ENCODE assay signal across 8 mouse cellular contexts in genomic region chr17:79356071-79356601, GRCm38 (mm10). TPM values are rescaled to one million over a fixed set of nuclear protein-coding genes. Genes with fewer than 3 reads are reported as not detected.
DNase-seq lines count a peak whose midpoint lies in the region; ATAC-seq lines count a peak whose summit lies in the region.

No protein-coding gene starts in this region.

- WGBS in embryonic facial prominence, embryonic 15.5 days: 8% methylated on average over 24 of the region's 24 CpGs
- 14% methylated on average over 24 of the region's 24 CpGs for WGBS in macrophage (ENCODE audit: missing documents)
- 8% methylated on average over 24 of the region's 24 CpGs for whole genome bisulfite sequencing in stomach, embryonic 14.5 days

- H3K36me3 ChIP-seq in embryonic facial prominence, embryonic 15.5 days: no peaks in the 10 kb centered on the region
- H3K36me3 ChIP-seq in macrophage (ENCODE audit: inconsistent target): no peaks in the 10 kb centered on the region
- no peaks in the 10 kb centered on the region for H3K36me3 ChIP-seq in stomach, embryonic 14.5 days (ENCODE audit: control insufficient read depth, insufficient read depth, low read length)

- H3K27me3 ChIP-seq in embryonic facial prominence, embryonic 15.5 days: no peaks in the 10 kb centered on the region
- no peaks in the 10 kb centered on the region for H3K27me3 ChIP-seq in stomach, embryonic 14.5 days (ENCODE audit: control insufficient read depth, insufficient read depth, low read length)

- ATAC-seq in embryonic facial prominence, embryonic 15.5 days (ENCODE audit: insufficient number of reproducible peaks, low FRiP score, low TSS enrichment, low read depth): no peak
- ATAC-seq in stomach, embryonic 14.5 days (ENCODE audit: insufficient number of reproducible peaks, insufficient read depth, low FRiP score, low read depth): 0 out of 2 replicates have a peak, but pooled peaks have one; percentile 19

- H3K9ac ChIP-seq in embryonic facial prominence, embryonic 15.5 days: 0 out of 2 replicates have a peak overlapping the region, but pooled peaks have one; percentile 1
- peak overlapping the region; percentile 77; the same call in 1 of the 2 replicates for H3K9ac ChIP-seq in stomach, embryonic 14.5 days (replicated peaks; ENCODE audit: low read depth, low read length)

- H3K79me2 ChIP-seq in macrophage (ENCODE audit: inconsistent target): peaks cover 36% of the 10 kb centered on the region

- no peaks in the 10 kb centered on the region for H3K9me3 ChIP-seq in embryonic facial prominence, embryonic 15.5 days (replicated peaks)
- H3K9me3 ChIP-seq in stomach, embryonic 14.5 days (ENCODE audit: control insufficient read depth, low read depth, low read length): no peaks in the 10 kb centered on the region

- peak overlapping the region; percentile 78 for H3K4me3 ChIP-seq in embryonic facial prominence, embryonic 15.5 days (replicated peaks)
- peak overlapping the region; percentile 66; the same call in 1 of the 2 replicates for H3K4me3 ChIP-seq in macrophage (ENCODE audit: inconsistent target)
- H3K4me3 ChIP-seq in stomach, embryonic 14.5 days (ENCODE audit: low read depth, low read length): peak overlapping the region; percentile 79

- no peak overlapping the region; the same call in 1 of the 2 replicates for H3K27ac ChIP-seq in embryonic facial prominence, embryonic 15.5 days (replicated peaks)
- H3K27ac ChIP-seq in macrophage: no peak overlapping the region
- H3K27ac ChIP-seq in stomach, embryonic 14.5 days (ENCODE audit: low read length): peak overlapping the region; percentile 81; the same call in 1 of the 2 replicates

- peak; percentile 48 for DNase-seq in adrenal gland, adult 2 months
- DNase-seq in adrenal gland, postnatal 10 days: no peak
- peak; percentile 45 for DNase-seq in CD4-positive helper T cell, adult 2 months (ENCODE audit: low read depth, low spot score)
- DNase-seq in induced T-regulatory cell, adult 2 months (ENCODE audit: low read depth): peak; percentile 66
- no peak for DNase-seq in cerebellum, adult 11 months

- H3K4me1 ChIP-seq in embryonic facial prominence, embryonic 15.5 days: peaks cover 31% of the 10 kb centered on the region
- H3K4me1 ChIP-seq in stomach, embryonic 14.5 days (ENCODE audit: control insufficient read depth, insufficient read depth, low read length): peaks cover 12% of the 10 kb centered on the region

- peak overlapping the region; percentile 100 for H3K4me2 ChIP-seq in embryonic facial prominence, embryonic 15.5 days (replicated peaks)
- peak overlapping the region; percentile 99 for H3K4me2 ChIP-seq in stomach, embryonic 14.5 days (replicated peaks; ENCODE audit: low read depth, low read length)

RNA-seq across cellular contexts. Expression of gene Cdc42ep3, which starts 1.2 kb away (rescaled TPM):
- 10 to 100 TPM in 1 of 2 experiments, 1 to 10 TPM in 1; 6.9 to 11.9 TPM for total RNA-seq in adrenal gland, adult 2 months (2021)
- 3.9 and 4.9 TPM in 2 replicates for polyA plus RNA-seq in adrenal gland, adult 2 months (2012; rRNA removed)
- total RNA-seq in adrenal gland, postnatal 10 days (2021): 10 to 100 TPM; 15.6 to 17.6 TPM
- 68.8 and 84.8 TPM in 2 replicates for polyA plus RNA-seq in embryonic facial prominence, embryonic 15.5 days (2015; fragmentation: Nextera tagmentation; extraction: Ambion mirVana)
- total RNA-seq in macrophage (2018; cell fraction: chromatin; rRNA removed): 10 to 100 TPM in 8 of 26 experiments, 1 to 10 TPM in 18; 2.1 to 33.6 (median 6.9) TPM
- 10 to 100 TPM in 19 of 26 experiments, 1 to 10 TPM in 7; 5.6 to 23.6 (median 13.1) TPM for total RNA-seq in macrophage (2018; cell fraction: cytosol; rRNA removed)
- total RNA-seq in macrophage (2018; cell fraction: nucleus; rRNA removed): 10 to 100 TPM in 18 of 26 experiments, 1 to 10 TPM in 8; 6.2 to 46.4 (median 13.2) TPM
- 16.1 to 20.5 TPM (median 19.7 TPM) in 3 replicates for polyA plus RNA-seq in macrophage (2018)
- 75.5 and 85.0 TPM in 2 replicates for polyA plus RNA-seq in stomach, embryonic 14.5 days (2014; fragmentation: Nextera tagmentation; extraction: Ambion mirVana)

Comparison
In these comparisons a context has a peak if more than half of its experiments do, and no peak if none do; other contexts are left out.
1. DNase-seq: peak in adrenal gland, adult 2 months (single experiment), CD4-positive helper T cell, adult 2 months (single experiment) and induced T-regulatory cell, adult 2 months (single experiment); none in adrenal gland, postnatal 10 days (single experiment) and cerebellum, adult 11 months (single experiment).
2. Peak in every context shown above with its lines, with median percentiles within 50 percentile points of each other: H3K4me3 ChIP-seq.